Mouse (Mus musculus): ENCODE results near the gene Helz. TPM values are rescaled to one million over a fixed set of nuclear protein-coding genes. Genes with fewer than 3 reads are reported as not detected.

Helz gene
- polyA plus RNA-seq, 1 experiment from 2014 or later, result 13.9 TPM

Small RNAs within 50 kb of the gene (microRNA-seq; reads per million reads assigned to microRNA genes)
- 0.79 reads per million for gene Mir6932

Other genes starting within 250 kb of the Helz start
- 19.1 and 20.8 TPM in 2 replicates for gene Pitpnc1, start 77.2 kb upstream of the Helz start, polyA plus RNA-seq (2015; fragmentation: Nextera tagmentation; extraction: Ambion mirVana)
- gene Psmd12, start 68.4 kb upstream of the Helz start, polyA plus RNA-seq (2015; fragmentation: Nextera tagmentation; extraction: Ambion mirVana), result 138 and 151 TPM in 2 replicates
- 0.31 and 1.3 TPM in 2 replicates for gene Cacng1, start 168.6 kb downstream of the Helz start, polyA plus RNA-seq (2015; fragmentation: Nextera tagmentation; extraction: Ambion mirVana)
- 0.32 TPM in 2 replicates for gene Cacng4, start 246.6 kb downstream of the Helz start, polyA plus RNA-seq (2015; fragmentation: Nextera tagmentation; extraction: Ambion mirVana)

All from heart, embryonic 16.5 days (tissue).